Mouse (Mus musculus) brain, embryonic 14.5 days (tissue): ENCODE results near the gene Ecpas.

Experiments
- CTCF ChIP-seq: fragments of 200-500 bp; IDR thresholded peaks from 2 replicates; pipeline ENCODE4 v1.5.1; 2012; ENCODE audit warnings: inconsistent platforms, mild to moderate bottlenecking, moderate library complexity, borderline replicate concordance; ENCODE audit not compliant: insufficient read depth, insufficient read length; ENCODE audit errors: extremely low read depth
- POLR2A ChIP-seq: fragments of 200-500 bp; IDR thresholded peaks from 2 replicates; pipeline ENCODE4 v1.6.1; 2012; ENCODE audit warnings: mild to moderate bottlenecking, inconsistent platforms, borderline replicate concordance; ENCODE audit not compliant: poor library complexity, insufficient read depth, insufficient read length, severe bottlenecking; ENCODE audit errors: extremely low read depth

GRCm38 (mm10) chr4:58934308-58934707 is 21.8 kb upstream of the Ecpas start:
- TF ChIP-seq POLR2A (no peak), CTCF (no peak)
